In the genomic region with DNA sequence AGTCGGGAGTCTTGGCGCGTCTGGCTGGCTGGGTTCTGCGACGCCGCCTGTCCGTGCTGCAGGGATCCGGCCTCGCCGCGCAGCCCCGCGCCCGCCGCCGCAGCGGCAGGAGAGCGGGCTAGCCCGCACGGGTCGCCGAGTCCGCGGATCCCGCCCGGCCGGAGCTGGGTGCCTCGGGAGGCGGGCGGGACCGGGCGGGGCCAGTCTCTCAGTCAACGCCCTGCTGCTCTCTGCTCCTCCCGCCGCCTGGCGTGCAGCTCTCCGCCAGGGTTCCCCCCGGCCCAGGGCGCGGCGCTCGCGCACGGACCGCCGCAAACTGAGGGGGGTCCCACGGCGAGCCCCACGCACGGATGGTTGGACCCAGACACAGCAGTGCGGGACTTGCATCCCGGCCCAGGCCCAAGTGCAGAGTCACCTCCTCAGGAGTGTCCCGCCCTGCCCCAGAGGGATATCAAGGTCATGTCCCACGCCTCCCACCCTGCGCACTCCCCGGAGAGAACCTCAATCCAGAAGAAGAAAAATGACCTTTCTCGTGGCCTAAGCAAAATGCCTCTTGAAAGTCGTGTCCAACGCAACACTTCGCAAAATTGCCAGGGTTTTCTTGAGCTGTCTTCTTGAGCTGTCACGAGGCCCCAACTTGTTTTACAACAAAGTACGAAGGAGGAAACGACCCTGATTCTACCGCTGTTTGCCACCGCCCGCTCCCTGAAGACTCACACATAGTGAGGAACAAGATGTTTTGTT, we compare ENCODE assay signal across 8 mouse cellular contexts. TPM values are rescaled to one million over a fixed set of nuclear protein-coding genes. Genes with fewer than 3 reads are reported as not detected.
DNase-seq lines count a peak whose midpoint lies in the region; ATAC-seq lines count a peak whose summit lies in the region.

No protein-coding gene starts in this region.

- H3K9ac ChIP-seq in midbrain, embryonic 12.5 days (replicated peaks) = peak overlapping the region; percentile 52

- H3K4me1 ChIP-seq in hindbrain, embryonic 10.5 days (replicated peaks) = peaks cover 24% of the 10 kb centered on the region
- peaks cover 23% of the 10 kb centered on the region for H3K4me1 ChIP-seq in limb, embryonic 10.5 days
- H3K4me1 ChIP-seq in midbrain, embryonic 12.5 days = peaks cover 14% of the 10 kb centered on the region

- ATAC-seq in cerebellum, adult (ENCODE audit: insufficient number of reproducible peaks, low FRiP score, low TSS enrichment) = 0 out of 2 replicates have a peak, but pooled peaks have one; percentile 43
- peak; percentile 35 for ATAC-seq in frontal cortex, adult (ENCODE audit: low TSS enrichment)
- peak; percentile 81 for ATAC-seq in midbrain, embryonic 12.5 days (ENCODE audit: low FRiP score, low read depth)

- WGBS in hindbrain, embryonic 10.5 days = under 1% methylated on average over 66 of the region's 66 CpGs
- under 1% methylated on average over 63 of the region's 66 CpGs for WGBS in limb, embryonic 10.5 days
- WGBS in midbrain, embryonic 12.5 days = 1% methylated on average over 33 of the region's 66 CpGs

- no peaks in the 10 kb centered on the region for H3K9me3 ChIP-seq in hindbrain, embryonic 10.5 days
- H3K9me3 ChIP-seq in limb, embryonic 10.5 days (replicated peaks) = no peaks in the 10 kb centered on the region
- no peaks in the 10 kb centered on the region for H3K9me3 ChIP-seq in midbrain, embryonic 12.5 days

- H3K4me3 ChIP-seq in hindbrain, embryonic 10.5 days = peak overlapping the region; percentile 67
- H3K4me3 ChIP-seq in limb, embryonic 10.5 days = peak overlapping the region; percentile 68
- H3K4me3 ChIP-seq in midbrain, embryonic 12.5 days = peak overlapping the region; percentile 62

- peaks cover 60% of the 10 kb centered on the region for H3K27me3 ChIP-seq in hindbrain, embryonic 10.5 days (ENCODE audit: insufficient read depth, poor library complexity, severe bottlenecking)
- peaks cover 59% of the 10 kb centered on the region for H3K27me3 ChIP-seq in limb, embryonic 10.5 days (ENCODE audit: low read depth, poor library complexity, severe bottlenecking)
- H3K27me3 ChIP-seq in midbrain, embryonic 12.5 days = peaks cover 56% of the 10 kb centered on the region

- no peaks in the 10 kb centered on the region for H3K36me3 ChIP-seq in hindbrain, embryonic 10.5 days
- no peaks in the 10 kb centered on the region for H3K36me3 ChIP-seq in limb, embryonic 10.5 days
- no peaks in the 10 kb centered on the region for H3K36me3 ChIP-seq in midbrain, embryonic 12.5 days

- H3K27ac ChIP-seq in hindbrain, embryonic 10.5 days = peak overlapping the region; percentile 50
- peak overlapping the region; percentile 39; the same call in 1 of the 2 replicates for H3K27ac ChIP-seq in limb, embryonic 10.5 days
- H3K27ac ChIP-seq in midbrain, embryonic 12.5 days (replicated peaks) = no peak overlapping the region

- no peak for DNase-seq in cerebellum, adult 8-10 months
- DNase-seq in adrenal gland, postnatal 14 days = peak; percentile 70
- no peak for DNase-seq in hindbrain, embryonic 10.5 days (ENCODE audit: low spot score)
- DNase-seq in limb, embryonic 10.5 days (ENCODE audit: low spot score) = peak; percentile 66
- peak; percentile 55 for DNase-seq in testis, postnatal 10 days (ENCODE audit: low spot score)

- peak overlapping the region; percentile 98 for H3K4me2 ChIP-seq in midbrain, embryonic 12.5 days (replicated peaks)

RNA-seq across cellular contexts. Expression of a gene that starts 0.5 kb away (rescaled TPM):
- 3.5 and 4.6 TPM in 2 replicates for total RNA-seq in adrenal gland, postnatal 14 days (2021)
- polyA plus RNA-seq in hindbrain, embryonic 10.5 days (2016; fragmentation: Nextera tagmentation; extraction: Ambion mirVana) = 0.39 and 0.44 TPM in 2 replicates
- 0.18 and 0.28 TPM in 2 replicates for polyA plus RNA-seq in limb, embryonic 10.5 days (2016; fragmentation: Nextera tagmentation; extraction: Ambion mirVana)
- 0.38 TPM in 1 of 2 replicates, not detected in the other for polyA plus RNA-seq in midbrain, embryonic 12.5 days (2016; fragmentation: Nextera tagmentation; extraction: Ambion mirVana)

RNA-seq across cellular contexts. Expression of a gene that starts 58.4 kb away (rescaled TPM):
- total RNA-seq in adrenal gland, postnatal 14 days (2021) = not detected in 2 replicates
- polyA plus RNA-seq in hindbrain, embryonic 10.5 days (2016; fragmentation: Nextera tagmentation; extraction: Ambion mirVana) = not detected in 2 replicates
- polyA plus RNA-seq in limb, embryonic 10.5 days (2016; fragmentation: Nextera tagmentation; extraction: Ambion mirVana) = 0.26 TPM in 1 of 2 replicates, not detected in the other
- not detected in 2 replicates for polyA plus RNA-seq in midbrain, embryonic 12.5 days (2016; fragmentation: Nextera tagmentation; extraction: Ambion mirVana)

Comparison
In these comparisons a context has a peak if more than half of its experiments do, and no peak if none do; other contexts are left out.
1. DNase-seq: peak in adrenal gland, postnatal 14 days (single experiment), limb, embryonic 10.5 days (single experiment) and testis, postnatal 10 days (single experiment); none in cerebellum, adult 8-10 months (single experiment) and hindbrain, embryonic 10.5 days (single experiment).
2. Peak in every context shown above with its lines, with median percentiles within 50 percentile points of each other: ATAC-seq and H3K4me3 ChIP-seq.